Mouse (Mus musculus): ENCODE data around the gene Utp18. TPM values are rescaled to one million over a fixed set of nuclear protein-coding genes. Genes with fewer than 3 reads are reported as not detected.

Gene Utp18
- 9.6 TPM for polyA plus RNA-seq (2017; shearing (Covaris generic))

GRCm38 (mm10) chr11:93885572-93886410 is at the start of gene Utp18, which contains the start of gene Mbtd1:
Gene Utp18 (minus strand): TSS chr11:93885766.
Gene Mbtd1 (plus strand): TSS chr11:93885852.

Other genes starting within 250 kb of the Utp18 start
- gene Mbtd1, start 86 bp upstream of the Utp18 start, polyA plus RNA-seq (2017; shearing (Covaris generic)): 32.7 TPM
- gene Nme2, start 70.5 kb upstream of the Utp18 start, polyA plus RNA-seq (2017; shearing (Covaris generic)): 150 TPM
- 285 TPM for gene Gm20390, start 82.5 kb upstream of the Utp18 start, polyA plus RNA-seq (2017; shearing (Covaris generic))
- 160 TPM for gene Nme1, start 82.8 kb upstream of the Utp18 start, polyA plus RNA-seq (2017; shearing (Covaris generic))
- gene Spag9, start 110.3 kb upstream of the Utp18 start, polyA plus RNA-seq (2017; shearing (Covaris generic)): 10.3 TPM

Data from CD4-positive, CD25-positive, alpha-beta regulatory T cell, adult 9 weeks (primary cell).